Mouse (Mus musculus): ENCODE measurements around the gene Bicra. TPM values are rescaled to one million over a fixed set of nuclear protein-coding genes. Genes with fewer than 3 reads are reported as not detected.

The Bicra gene
- polyA plus RNA-seq, 1 experiment from 2014 or later, result 4.9 TPM

DNA sequence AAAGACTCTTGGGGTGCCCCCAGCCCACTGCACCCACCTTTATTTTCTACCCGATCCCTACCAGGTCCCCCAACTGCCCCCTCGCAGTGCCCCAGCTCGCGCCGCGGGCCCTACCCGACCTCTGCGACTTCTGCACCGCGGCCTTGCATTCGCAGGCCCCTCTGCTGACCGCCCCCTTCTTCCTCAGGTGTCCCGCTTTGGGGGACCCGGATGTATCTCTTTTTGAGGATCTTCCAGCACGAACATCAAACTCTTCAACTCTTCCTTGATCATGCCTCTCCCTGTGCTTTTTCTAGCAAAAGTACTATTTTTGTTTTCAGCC is 14.3 kb upstream of the Bicra start:
- 60% methylated on average over 15 of the region's 15 CpGs for WGBS (ENCODE audit: insufficient replicate concordance)
- no peak overlapping the region for H3K4me2 ChIP-seq
- H3K9me3 ChIP-seq (replicated peaks; ENCODE audit: control insufficient read depth, low read length), result peaks cover 9% of the 10 kb centered on the region
- H3K9ac ChIP-seq (ENCODE audit: low read depth, low read length), result no peak overlapping the region
- H3K4me1 ChIP-seq (ENCODE audit: control insufficient read depth, insufficient read depth, low read length), result no peaks in the 10 kb centered on the region
- H3K36me3 ChIP-seq (ENCODE audit: control insufficient read depth, insufficient read depth, low read length), result no peaks in the 10 kb centered on the region
- no peak overlapping the region for H3K27ac ChIP-seq (ENCODE audit: low read depth, low read length)
- peaks cover 24% of the 10 kb centered on the region for H3K27me3 ChIP-seq (ENCODE audit: control insufficient read depth, insufficient read depth, low read length)
- no peak for ATAC-seq (replicated peaks; ENCODE audit: insufficient number of reproducible peaks, low FRiP score, low TSS enrichment)
- H3K4me3 ChIP-seq (ENCODE audit: low read depth, low read length), result peak overlapping the region; percentile 21; the same call in 1 of the 2 replicates

DNA sequence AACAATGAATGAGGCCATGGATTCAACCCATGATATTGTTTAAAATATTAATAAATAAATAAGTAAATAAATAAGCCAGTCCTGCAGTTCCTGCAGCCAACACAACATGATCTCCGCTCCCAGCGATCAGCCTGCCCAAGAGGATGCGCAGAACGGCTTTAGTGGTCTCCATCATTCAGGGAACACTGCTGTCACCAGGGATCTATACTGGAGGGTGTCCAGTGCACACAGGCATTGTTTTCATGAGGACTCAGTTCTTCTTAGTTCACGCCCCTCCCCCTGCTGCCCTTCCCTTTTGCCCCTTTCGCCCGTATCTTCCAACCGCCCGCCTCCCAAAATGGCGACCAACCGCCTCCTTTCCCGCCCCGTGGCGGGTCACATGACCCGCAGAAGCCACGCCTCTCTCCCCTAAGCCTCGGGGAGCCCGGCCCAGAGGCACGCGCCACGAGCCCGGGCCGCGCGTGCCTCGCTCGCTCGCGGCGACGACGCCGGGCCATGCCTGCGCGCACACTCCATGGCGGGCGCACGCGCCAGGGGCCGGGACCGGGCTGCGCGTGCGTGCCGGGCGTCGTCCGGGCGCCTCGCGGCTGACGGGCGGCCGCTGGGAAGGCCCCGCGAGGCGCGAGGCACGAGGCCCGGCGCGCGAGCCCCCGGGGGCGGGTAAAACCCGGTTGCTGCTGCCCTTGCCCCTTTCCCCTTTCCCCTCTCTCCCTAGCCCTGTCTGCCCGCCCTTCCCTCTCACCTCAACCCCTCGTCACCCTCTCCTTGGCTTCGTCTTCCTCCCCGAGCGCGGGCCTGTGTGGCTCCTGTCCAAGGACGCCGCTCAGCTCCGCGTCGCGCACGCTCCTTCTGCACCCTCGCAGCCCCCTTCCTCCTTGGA is 13.7 kb upstream of the Bicra start, which contains the start of gene Zfp541:
Gene Zfp541 (plus strand): TSS at position 596 of the 880 bp plus-strand sequence.
- H3K4me1 ChIP-seq (ENCODE audit: control insufficient read depth, insufficient read depth, low read length), result no peaks in the 10 kb centered on the region

DNA sequence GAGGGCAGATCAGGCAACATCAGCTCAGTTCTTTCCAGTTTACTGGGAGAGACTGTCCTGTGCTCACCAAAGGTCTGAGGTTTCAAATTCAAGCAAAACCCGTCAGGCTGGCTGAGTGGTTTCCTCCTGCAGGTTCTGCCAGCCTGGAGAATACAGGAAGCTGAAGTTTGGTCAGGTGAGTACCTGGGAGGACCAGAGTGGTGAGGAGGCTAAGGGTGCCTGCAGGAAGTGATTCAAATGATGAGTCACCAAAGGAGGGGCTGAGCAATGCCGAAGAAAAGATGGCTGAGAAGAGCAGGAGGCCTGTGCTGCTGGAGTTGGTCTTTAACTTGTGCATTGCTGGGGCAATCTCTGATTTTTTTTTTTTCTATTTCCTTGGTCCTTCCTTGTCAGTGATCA is 9.4 kb upstream of the Bicra start:
- Histone ChIP-seq H3K4me3 (ENCODE audit: low read depth, low read length) (no peak overlapping the region), H3K27ac (ENCODE audit: low read depth, low read length) (no peak overlapping the region), H3K9me3 (replicated peaks; ENCODE audit: control insufficient read depth, low read length) (peaks cover 9% of the 10 kb centered on the region), H3K9ac (ENCODE audit: low read depth, low read length) (no peak overlapping the region), H3K4me1 (ENCODE audit: control insufficient read depth, insufficient read depth, low read length) (no peaks in the 10 kb centered on the region), H3K27me3 (ENCODE audit: control insufficient read depth, insufficient read depth, low read length) (peaks cover 17% of the 10 kb centered on the region), H3K36me3 (ENCODE audit: control insufficient read depth, insufficient read depth, low read length) (no peaks in the 10 kb centered on the region), H3K4me2 (no peak overlapping the region)
- no peak for ATAC-seq (replicated peaks; ENCODE audit: insufficient number of reproducible peaks, low FRiP score, low TSS enrichment)
- WGBS (ENCODE audit: insufficient replicate concordance), result 49% methylated on average over 2 of the region's 2 CpGs

More for the DNA sequence above, 13.7 kb upstream of the Bicra start, which contains the start of gene Zfp541:
- no peak within 1 kb of the TSS for H3K27ac ChIP-seq (ENCODE audit: low read depth, low read length)
- H3K4me2 ChIP-seq, result peak within 1 kb of the TSS; percentile 46
- H3K27me3 ChIP-seq (ENCODE audit: control insufficient read depth, insufficient read depth, low read length), result peaks cover 24% of the 10 kb centered on the region
- H3K36me3 ChIP-seq (ENCODE audit: control insufficient read depth, insufficient read depth, low read length), result no peaks in the 10 kb centered on the region
- ATAC-seq (replicated peaks; ENCODE audit: insufficient number of reproducible peaks, low FRiP score, low TSS enrichment), result 0 out of 2 replicates have a peak, but pooled peaks have one; percentile 59
- 44% methylated on average over 51 of the region's 80 CpGs for WGBS (ENCODE audit: insufficient replicate concordance)
- H3K9me3 ChIP-seq (replicated peaks; ENCODE audit: control insufficient read depth, low read length), result peaks cover 9% of the 10 kb centered on the region
- no peak within 1 kb of the TSS for H3K9ac ChIP-seq (ENCODE audit: low read depth, low read length)
- peak within 1 kb of the TSS; percentile 21 for H3K4me3 ChIP-seq (ENCODE audit: low read depth, low read length)

DNA sequence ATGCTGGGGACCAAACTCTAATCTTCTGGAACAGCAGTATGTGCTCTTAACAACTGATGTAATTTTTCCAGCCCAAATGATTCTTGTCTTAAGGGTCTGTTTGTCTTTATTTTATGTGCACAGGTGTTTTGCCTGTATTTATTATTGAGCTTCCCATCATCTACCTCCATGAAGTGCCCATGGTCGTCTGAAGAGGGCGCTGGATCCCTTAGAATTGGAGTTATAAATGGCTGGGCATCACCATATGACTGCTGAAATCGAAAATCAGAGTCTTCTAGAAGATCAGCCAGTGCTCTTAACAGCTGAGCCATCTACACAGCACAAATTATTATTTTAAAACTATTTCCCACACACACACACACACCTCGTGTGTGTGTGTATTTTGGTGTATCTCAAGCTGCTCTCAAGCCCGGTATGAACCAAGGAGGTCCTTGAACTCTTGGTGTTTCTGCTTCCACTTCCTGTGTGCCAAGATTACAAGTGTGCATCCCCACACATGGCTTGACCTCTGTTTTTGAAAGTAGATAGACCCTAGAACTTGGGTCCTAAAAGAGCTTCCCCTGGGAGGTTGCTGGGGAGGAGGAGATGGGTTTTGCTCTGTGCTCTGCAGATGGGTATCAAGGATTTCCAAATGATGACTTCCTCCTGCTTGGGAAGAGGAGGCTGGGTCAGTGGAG is 8.9 kb upstream of the Bicra start:
- peaks cover 12% of the 10 kb centered on the region for H3K27me3 ChIP-seq (ENCODE audit: control insufficient read depth, insufficient read depth, low read length)
- no peak for ATAC-seq (replicated peaks; ENCODE audit: insufficient number of reproducible peaks, low FRiP score, low TSS enrichment)
- no peak overlapping the region for H3K27ac ChIP-seq (ENCODE audit: low read depth, low read length)
- no peak overlapping the region for H3K4me3 ChIP-seq (ENCODE audit: low read depth, low read length)
- H3K4me1 ChIP-seq (ENCODE audit: control insufficient read depth, insufficient read depth, low read length), result no peaks in the 10 kb centered on the region
- H3K9ac ChIP-seq (ENCODE audit: low read depth, low read length), result no peak overlapping the region
- H3K36me3 ChIP-seq (ENCODE audit: control insufficient read depth, insufficient read depth, low read length), result no peaks in the 10 kb centered on the region
- WGBS (ENCODE audit: insufficient replicate concordance), result 20% methylated on average over 5 of the region's 5 CpGs
- H3K9me3 ChIP-seq (replicated peaks; ENCODE audit: control insufficient read depth, low read length), result peaks cover 4% of the 10 kb centered on the region; the same call in 1 of the 2 replicates
- no peak overlapping the region for H3K4me2 ChIP-seq

DNA sequence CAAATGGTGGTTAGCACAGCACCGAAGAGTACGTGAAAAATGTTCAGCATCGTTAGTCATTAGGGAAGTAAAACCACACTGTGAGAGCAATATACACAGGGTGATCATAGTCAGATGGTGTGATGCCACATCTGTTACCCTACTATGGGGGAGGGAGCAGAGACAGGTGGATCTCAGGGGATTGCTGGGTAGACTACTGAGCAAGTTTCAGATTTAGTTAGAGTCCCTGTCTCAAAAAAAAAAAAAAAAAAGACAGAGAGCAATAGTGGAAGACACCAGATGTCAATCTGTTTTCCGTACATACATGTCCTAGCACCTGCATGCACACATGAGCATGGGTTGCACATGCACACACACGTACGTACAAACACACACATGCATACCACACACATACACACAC is 7.9 kb upstream of the Bicra start:
- no peaks in the 10 kb centered on the region for H3K4me1 ChIP-seq (ENCODE audit: control insufficient read depth, insufficient read depth, low read length)
- H3K9me3 ChIP-seq (replicated peaks; ENCODE audit: control insufficient read depth, low read length), result no peaks in the 10 kb centered on the region
- no peak overlapping the region for H3K4me2 ChIP-seq
- H3K36me3 ChIP-seq (ENCODE audit: control insufficient read depth, insufficient read depth, low read length), result no peaks in the 10 kb centered on the region
- H3K9ac ChIP-seq (ENCODE audit: low read depth, low read length), result no peak overlapping the region
- H3K4me3 ChIP-seq (ENCODE audit: low read depth, low read length), result no peak overlapping the region
- WGBS (ENCODE audit: insufficient replicate concordance), result 84% methylated on average over 6 of the region's 6 CpGs
- no peak overlapping the region for H3K27ac ChIP-seq (ENCODE audit: low read depth, low read length)
- no peak for ATAC-seq (replicated peaks; ENCODE audit: insufficient number of reproducible peaks, low FRiP score, low TSS enrichment)
- peaks cover 3% of the 10 kb centered on the region; the same call in 1 of the 2 replicates for H3K27me3 ChIP-seq (ENCODE audit: control insufficient read depth, insufficient read depth, low read length)

DNA sequence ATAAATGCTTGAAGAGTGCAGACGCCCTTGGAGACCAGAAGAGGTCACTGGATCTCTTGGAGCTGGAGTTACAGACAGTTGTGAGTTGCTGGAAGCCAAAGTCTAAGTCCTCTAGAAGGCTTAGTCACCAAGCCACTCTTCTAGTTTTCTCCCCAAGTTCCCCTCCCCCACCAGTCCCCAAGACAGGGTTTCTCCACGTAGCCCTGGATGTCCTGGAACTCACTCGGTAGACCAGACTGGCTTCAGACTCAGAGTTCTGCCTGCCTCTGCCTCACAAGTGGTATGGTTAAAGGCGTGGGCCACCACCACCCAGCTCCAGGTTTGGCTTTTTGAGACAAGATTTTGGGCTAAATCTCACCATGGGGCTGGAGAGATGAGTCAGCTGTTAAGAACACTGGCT is 7.2 kb upstream of the Bicra start:
- Histone ChIP-seq H3K36me3 (ENCODE audit: control insufficient read depth, insufficient read depth, low read length) (no peaks in the 10 kb centered on the region), H3K4me2 (no peak overlapping the region), H3K27ac (ENCODE audit: low read depth, low read length) (no peak overlapping the region), H3K4me1 (ENCODE audit: control insufficient read depth, insufficient read depth, low read length) (peaks cover under 1% of the 10 kb centered on the region; the same call in 1 of the 2 replicates), H3K9me3 (replicated peaks; ENCODE audit: control insufficient read depth, low read length) (no peaks in the 10 kb centered on the region), H3K9ac (ENCODE audit: low read depth, low read length) (no peak overlapping the region), H3K27me3 (ENCODE audit: control insufficient read depth, insufficient read depth, low read length) (no peaks in the 10 kb centered on the region), H3K4me3 (ENCODE audit: low read depth, low read length) (no peak overlapping the region)
- no peak for ATAC-seq (replicated peaks; ENCODE audit: insufficient number of reproducible peaks, low FRiP score, low TSS enrichment)
- 55% methylated on average over 4 of the region's 4 CpGs for WGBS (ENCODE audit: insufficient replicate concordance)

DNA sequence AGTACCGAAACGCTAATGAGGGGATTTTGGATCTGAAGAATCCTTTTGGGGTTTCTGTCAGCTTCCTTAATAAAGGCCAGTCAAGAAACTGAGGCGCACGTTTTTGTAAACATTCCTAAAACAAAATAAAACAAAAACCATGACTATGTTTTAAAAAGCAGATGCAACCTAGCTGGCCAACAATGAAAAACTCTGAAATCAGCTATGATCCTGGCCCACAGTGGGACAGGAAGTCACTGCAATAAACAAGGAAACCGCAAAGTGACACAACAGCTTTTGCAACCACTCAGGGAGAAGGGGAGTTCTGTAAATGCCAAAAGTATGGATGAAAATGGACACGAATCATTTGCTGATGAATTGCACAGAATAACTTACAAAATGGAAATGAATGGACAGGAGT is 5.4 kb upstream of the Bicra start:
- no peaks in the 10 kb centered on the region for H3K27me3 ChIP-seq (ENCODE audit: control insufficient read depth, insufficient read depth, low read length)
- peaks cover 9% of the 10 kb centered on the region; the same call in 1 of the 2 replicates for H3K4me1 ChIP-seq (ENCODE audit: control insufficient read depth, insufficient read depth, low read length)
- peak overlapping the region; percentile 31; the same call in 1 of the 2 replicates for H3K27ac ChIP-seq (ENCODE audit: low read depth, low read length)
- H3K36me3 ChIP-seq (ENCODE audit: control insufficient read depth, insufficient read depth, low read length), result no peaks in the 10 kb centered on the region
- H3K9me3 ChIP-seq (replicated peaks; ENCODE audit: control insufficient read depth, low read length), result no peaks in the 10 kb centered on the region
- WGBS (ENCODE audit: insufficient replicate concordance), result 15% methylated on average over 6 of the region's 6 CpGs
- peak overlapping the region; percentile 79 for H3K4me2 ChIP-seq
- ATAC-seq (replicated peaks; ENCODE audit: insufficient number of reproducible peaks, low FRiP score, low TSS enrichment), result no peak
- no peak overlapping the region for H3K9ac ChIP-seq (ENCODE audit: low read depth, low read length)
- H3K4me3 ChIP-seq (ENCODE audit: low read depth, low read length), result peak overlapping the region; percentile 60

DNA sequence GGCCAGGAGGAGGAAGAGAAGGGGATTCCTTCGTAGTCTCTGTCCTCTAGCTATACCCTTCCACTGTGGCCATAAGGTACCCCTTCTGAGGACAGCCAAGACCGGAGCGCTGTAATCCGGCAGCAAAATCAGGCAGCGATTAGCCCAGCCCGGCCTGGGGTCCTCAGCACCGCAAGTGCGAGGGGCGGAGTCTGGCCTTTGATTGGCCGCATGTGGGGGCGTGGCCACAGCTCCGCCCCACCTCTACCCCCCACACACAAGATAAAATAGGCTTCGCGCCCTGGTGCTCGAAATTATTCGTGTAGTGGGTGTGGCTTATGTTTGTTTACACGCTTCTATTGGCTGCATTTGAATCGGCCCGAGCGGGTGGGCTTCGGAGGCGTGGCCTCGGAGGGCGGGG is 5.0 kb upstream of the Bicra start:
- no peaks in the 10 kb centered on the region for H3K36me3 ChIP-seq (ENCODE audit: control insufficient read depth, insufficient read depth, low read length)
- H3K4me3 ChIP-seq (ENCODE audit: low read depth, low read length), result peak overlapping the region; percentile 60
- H3K4me1 ChIP-seq (ENCODE audit: control insufficient read depth, insufficient read depth, low read length), result peaks cover 9% of the 10 kb centered on the region; the same call in 1 of the 2 replicates
- peak overlapping the region; percentile 79 for H3K4me2 ChIP-seq
- ATAC-seq (replicated peaks; ENCODE audit: insufficient number of reproducible peaks, low FRiP score, low TSS enrichment), result peak; percentile 82
- H3K9me3 ChIP-seq (replicated peaks; ENCODE audit: control insufficient read depth, low read length), result no peaks in the 10 kb centered on the region
- peak overlapping the region; percentile 79 for H3K9ac ChIP-seq (ENCODE audit: low read depth, low read length)
- no peaks in the 10 kb centered on the region for H3K27me3 ChIP-seq (ENCODE audit: control insufficient read depth, insufficient read depth, low read length)
- WGBS (ENCODE audit: insufficient replicate concordance), result under 1% methylated on average over 24 of the region's 24 CpGs
- peak overlapping the region; percentile 79 for H3K27ac ChIP-seq (ENCODE audit: low read depth, low read length)
